Mouse (Mus musculus): ENCODE data around the gene Fam13a.

The Fam13a gene

DNA sequence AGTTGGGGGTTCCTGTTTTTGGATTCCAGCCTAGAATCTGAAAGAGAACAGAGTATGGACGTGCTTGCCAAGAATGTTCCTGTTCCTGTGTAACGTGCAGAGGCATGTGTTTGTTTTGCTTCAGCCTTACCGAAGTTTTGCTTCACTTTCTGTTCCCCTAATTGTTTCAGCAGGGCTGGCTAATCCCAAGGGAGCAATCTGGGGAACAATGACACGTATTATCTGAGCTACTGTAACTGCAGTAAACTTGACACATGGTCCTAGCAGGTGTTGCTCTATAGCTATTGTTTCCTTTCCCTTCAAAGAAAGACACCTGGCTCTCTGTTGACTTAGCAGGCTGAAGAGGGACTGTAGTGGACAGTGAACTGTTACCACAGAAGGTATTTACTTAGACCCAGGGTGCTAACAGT is 25.3 kb downstream of the Fam13a start:
- peak; percentile 17 for DNase-seq (ENCODE audit: low read depth, low spot score)

DNA sequence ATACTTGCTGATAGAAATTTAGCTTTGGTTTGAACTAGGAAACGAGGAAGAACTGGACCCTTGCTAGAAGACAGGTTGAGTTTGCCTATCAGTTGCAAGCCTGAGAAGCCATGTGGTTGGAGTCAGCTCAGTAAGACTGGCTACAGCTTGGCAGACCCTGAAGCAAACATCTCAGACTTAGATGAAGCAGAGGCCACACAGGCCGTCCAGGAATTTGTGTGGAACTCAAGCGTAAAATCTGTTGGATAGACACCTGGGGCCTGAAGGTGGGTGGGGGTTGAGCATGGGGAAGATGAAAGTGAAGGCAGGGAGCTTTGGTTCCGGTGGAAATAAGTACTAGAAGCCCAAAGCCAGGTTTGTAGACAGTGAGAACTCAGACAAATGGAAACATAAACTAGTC is 25.8 kb downstream of the Fam13a start:
- no peak for DNase-seq (ENCODE audit: low read depth, low spot score)

DNA sequence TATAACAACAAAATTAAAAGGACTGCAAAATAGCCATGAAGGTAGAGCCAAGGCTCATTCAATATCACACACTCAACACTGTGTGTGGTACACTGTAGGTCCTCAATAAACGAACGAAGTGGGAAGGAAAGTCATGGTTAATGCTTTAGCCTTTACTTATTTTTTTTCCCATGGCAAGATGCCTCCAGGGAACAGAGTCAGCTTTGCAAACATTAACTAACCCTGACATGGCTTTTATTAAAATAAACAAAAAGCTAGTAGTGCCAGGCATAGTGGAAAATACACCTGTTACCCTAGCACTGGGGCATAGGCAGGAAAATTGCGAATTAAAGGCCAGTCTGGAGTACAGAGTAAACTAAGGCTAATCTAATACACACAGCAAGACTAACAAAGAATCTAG is 35.2 kb downstream of the Fam13a start:
- no peak for DNase-seq (ENCODE audit: low read depth, low spot score)

DNA sequence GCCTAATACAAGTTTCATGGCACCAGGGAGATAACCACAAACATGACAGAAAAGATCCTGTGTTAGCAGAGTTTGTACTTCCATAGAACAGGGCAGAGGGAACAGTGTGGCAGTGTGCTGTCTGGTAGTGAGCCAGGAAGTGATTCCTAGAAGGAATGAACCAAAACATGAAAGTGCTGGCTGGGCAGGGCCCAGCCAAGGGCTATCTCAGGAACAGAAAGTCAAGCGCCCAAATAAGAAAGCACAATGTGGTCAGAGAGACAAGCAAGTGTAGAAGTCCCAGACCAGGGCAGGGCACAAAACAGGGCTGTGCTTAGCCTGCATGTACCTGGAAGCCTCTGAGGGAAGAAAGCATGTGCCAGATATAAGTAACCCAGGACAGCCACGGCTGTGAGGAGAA is 35.6 kb downstream of the Fam13a start:
- no peak for DNase-seq (ENCODE audit: low read depth, low spot score)

DNA sequence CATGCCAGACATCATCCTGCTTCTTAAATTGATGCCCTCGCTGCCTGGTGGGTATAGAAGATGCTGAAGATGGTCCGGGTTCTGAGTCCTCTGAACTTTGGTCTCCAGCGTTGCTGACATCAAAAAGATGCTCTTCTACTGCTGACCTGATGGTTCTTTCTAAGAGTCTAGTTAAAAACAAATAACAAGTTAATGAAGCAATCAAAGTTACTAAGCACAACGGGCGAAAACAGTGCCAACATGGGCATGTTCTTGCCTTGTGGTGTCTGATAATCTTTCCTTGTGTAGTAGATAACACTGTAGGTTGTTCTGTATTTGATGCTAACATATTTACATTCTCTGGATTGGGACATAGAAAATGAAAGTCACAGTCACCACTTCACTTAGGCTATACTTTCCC is 37.2 kb downstream of the Fam13a start:
- DNase-seq (ENCODE audit: low read depth, low spot score): no peak

DNA sequence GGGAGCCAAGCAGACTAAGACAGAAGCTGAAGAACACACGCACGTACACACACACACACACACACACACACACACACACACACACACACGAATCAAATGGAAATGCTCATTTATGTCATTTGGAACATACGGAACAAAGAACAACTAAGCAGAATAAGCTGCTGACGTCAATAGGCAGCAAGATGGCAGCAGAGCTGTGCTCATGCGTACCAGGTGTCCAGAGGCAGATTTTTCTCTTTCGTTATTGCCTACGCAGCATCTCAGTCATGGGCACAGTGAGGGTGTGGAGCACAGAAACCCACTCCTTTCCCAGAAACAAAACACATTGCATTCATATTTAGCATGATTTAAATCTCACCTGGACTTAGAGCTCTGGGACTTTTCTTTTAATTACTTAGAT is 39.2 kb downstream of the Fam13a start:
- DNase-seq (ENCODE audit: low read depth, low spot score): no peak

DNA sequence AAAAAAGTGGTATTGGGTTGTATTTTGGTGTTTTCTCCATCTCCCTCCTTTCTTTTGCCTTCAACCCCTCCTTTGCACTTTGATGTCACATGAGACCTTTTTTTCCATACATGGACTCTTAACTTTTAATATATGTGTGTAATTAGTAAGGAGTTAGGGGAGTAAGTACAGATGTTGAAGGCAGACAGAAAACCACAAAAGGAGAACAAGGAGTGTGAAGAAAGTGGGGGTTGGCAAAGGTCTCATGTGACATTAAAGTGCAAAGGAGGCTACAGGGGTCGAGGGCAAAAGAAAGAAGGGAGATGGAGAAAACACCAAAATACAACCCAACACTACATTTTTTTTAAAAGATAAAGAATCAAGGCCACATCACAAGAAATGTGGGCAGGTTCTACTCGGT is 49.1 kb downstream of the Fam13a start:
- no peak for DNase-seq (ENCODE audit: low read depth, low spot score)

DNA sequence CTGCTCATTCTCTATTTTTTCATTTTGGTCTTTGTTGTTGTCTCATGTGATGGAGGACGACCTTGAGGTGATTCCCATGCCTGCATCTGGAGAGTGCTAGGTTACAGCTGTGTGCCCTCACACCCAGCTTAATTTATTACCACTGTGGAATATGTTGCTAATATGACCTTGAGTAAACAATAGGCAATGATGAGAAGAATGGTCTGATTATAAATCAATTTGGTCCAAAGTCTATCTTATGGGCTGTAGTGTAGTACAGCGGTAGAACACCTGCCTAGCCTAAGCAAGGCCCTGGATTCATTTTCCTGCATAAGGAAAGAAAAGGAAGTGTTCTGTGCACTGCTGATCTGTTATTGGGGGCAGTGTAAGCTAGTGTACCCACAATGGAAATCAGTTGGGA is 49.9 kb downstream of the Fam13a start:
- no peak for DNase-seq (ENCODE audit: low read depth, low spot score)

DNA sequence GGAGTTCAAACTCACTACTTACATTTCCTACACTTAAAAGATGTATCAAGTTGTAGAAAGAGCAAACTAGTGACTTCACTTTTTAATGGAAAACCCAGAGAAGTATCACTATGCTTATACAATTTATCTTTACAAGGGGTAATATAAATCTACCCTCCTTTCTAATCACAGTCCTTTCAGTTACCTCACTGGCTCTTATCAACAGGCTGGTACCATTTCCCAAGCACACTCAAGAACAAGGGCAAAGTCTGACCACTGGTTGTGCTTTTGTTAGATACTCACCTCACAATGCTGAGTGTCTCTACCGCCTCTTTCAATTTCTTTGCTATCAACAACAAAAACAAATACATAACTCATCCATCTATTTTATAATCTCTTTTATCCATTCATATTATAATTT is 51.5 kb downstream of the Fam13a start:
- no peak for DNase-seq (ENCODE audit: low read depth, low spot score)

DNA sequence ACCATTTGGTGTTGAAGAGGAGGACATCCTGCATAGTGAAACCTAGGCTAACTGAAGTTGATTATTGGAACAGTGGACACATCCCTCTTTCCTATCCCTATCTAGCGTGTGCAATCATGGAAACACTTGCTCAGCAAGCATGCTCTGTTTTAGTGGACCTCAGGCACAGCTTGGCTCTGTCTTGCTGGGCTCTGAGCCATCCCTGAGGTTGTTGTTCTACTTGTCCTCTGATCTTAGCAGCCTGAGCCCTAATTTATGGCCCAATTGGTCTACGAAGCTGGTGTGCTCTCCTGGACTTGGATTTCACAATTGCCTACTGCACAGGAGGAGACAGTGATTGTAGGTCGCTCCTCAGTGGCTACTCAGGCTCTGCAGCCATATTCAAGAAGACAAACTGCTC is 56.1 kb downstream of the Fam13a start:
- no peak for DNase-seq (ENCODE audit: low read depth, low spot score)

DNA sequence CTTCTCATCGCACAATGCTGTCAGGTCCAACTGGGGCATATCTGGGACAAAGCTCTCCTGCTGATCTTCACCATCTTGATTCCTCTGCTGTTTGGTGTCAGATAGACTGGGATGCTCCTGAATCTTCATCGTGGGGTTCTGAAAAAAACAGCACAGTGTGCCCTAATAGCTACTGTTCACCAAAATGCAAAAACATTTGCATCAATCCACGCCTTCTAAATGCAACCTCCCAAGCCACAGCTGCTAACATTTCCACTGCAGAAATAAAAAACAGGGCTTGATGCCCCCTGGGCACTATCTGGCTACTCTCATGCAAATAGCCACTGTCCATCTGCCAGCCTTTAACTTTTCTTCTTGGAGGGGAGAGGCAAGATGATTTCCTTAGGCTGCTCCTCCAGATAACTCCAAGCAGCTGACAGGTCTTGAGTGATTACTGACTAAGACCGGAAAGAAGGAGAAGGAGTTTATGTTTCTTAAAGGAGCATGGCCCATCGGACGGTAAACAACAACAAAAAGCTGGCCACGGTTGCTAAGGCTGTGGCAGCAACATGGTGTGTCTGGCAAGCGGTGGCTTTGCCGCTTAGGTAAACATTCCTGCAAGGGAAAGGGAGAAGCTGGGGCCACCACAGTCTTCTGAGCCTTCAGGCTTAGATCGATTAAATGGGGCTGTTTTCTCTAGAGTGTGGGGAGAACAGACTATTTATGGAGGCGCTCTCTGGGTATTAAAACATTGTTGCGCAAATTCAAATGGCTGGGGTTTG is 59.1 kb downstream of the Fam13a start:
- DNase-seq (ENCODE audit: low read depth, low spot score): peak; percentile 31

DNA sequence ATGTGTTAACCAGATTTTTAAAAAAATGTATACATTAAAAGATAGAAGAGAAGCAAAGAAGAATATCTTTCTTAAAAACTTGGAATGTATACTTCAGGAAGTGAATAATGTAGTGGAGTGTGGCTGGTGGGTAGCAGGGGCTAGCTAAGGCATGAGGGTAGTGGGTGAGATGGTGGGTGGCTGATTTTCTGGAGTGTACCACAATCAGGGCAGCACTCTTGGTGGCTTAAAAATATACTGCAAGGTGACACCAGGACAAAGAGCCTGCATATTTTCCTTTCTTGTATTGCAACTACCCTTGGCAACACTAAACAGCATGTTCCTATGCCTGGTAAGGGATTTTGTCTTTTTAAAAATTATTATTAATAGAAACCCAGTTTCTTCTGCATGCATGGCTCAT is 59.8 kb downstream of the Fam13a start:
- DNase-seq (ENCODE audit: low read depth, low spot score): no peak

DNA sequence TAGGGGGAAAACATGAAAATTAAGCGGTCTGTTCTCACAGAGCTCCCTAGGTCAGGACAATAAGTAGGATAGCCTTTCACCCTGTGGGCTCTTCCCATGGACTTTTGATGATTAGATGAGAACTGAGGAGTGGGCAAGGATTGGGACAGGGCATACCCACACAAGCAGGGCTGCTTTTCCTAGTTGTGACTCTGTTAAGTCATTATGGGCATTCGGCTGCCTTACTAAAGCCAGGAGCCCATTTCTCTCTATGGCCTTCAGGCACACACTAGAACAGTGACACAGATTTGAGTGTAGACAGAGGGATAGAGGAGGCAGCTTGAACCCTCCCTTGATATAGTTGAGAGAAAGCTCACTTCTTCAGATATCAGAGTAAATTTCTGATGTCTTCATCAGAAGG is 60.3 kb downstream of the Fam13a start:
- no peak for DNase-seq (ENCODE audit: low read depth, low spot score)

DNA sequence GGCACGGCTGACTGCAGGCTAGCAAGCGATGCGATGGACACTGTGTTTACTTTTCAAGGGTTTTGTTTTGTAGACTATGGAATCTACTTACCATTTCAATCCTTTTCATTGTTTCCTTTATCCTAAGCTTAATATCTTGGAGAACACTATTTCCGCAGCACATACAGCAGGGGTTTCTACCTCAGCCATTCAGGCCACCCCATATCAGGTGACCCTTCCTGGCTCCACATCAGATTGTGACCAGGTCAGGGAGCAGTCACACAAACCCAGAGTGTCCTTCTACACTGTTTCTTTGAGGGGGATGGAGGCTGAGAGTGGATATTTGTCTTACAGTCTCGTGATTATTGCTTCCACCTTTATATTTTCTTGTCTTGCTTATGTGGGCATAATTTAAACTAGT is 61.7 kb downstream of the Fam13a start:
- no peak for DNase-seq (ENCODE audit: low read depth, low spot score)

DNA sequence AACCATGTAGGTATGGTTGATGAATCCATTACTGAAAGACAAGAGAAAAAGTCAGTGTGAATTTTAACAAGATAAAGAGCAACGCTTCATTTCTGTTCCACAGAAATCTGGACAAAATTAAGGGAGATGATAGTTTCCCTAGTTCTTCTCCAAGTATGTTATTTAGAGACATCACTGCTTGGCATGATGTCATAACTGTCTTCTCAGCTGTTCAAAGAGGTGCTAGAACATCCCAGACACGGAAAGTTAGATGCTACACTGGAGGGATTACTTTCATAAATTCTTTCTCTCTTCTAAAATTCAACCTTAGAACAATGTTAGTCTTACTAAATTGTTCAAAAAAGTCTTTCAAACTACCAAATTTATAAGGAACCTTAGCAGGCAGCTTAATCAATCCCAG is 63.8 kb downstream of the Fam13a start:
- DNase-seq (ENCODE audit: low read depth, low spot score): no peak

DNA sequence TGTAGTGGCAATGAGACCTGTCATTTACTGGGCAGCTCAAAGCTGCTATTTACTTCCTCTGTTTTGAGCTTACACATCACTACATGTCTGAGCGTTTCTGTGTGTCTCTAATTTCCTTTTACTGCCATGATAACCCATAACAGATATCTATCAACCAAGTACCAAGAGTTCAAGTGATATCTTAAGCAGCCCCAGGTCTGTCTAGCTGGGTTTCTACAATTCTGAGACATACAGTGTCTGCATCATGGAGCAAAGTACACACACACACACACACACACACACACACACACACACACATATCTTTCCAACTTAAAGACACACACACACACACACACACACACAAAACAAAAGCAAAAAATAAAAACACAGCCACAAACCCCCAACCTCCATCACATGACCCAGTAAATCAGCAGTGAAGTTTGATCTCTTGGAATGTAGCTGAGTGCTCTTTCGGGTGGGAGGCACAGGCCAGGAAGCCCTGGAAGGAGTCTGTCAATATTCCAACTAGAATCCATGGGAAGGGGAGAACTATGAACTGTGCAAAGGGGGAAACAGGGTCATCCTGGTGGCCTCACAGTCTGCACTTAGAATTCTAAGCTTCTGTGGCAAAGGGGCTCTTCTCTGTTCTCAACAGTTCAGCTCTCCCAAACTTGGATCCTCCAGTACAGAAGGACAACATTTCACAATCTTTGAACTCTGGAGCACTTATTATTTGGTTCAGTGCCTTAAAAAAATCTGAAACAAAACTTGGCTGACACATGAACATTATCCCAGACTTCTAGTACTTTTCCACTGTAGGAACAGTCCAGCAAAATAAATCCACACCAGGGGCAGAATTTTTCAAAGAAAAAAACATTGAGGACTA is 73.0 kb downstream of the Fam13a start:
- no peak for DNase-seq (ENCODE audit: low read depth, low spot score)

DNA sequence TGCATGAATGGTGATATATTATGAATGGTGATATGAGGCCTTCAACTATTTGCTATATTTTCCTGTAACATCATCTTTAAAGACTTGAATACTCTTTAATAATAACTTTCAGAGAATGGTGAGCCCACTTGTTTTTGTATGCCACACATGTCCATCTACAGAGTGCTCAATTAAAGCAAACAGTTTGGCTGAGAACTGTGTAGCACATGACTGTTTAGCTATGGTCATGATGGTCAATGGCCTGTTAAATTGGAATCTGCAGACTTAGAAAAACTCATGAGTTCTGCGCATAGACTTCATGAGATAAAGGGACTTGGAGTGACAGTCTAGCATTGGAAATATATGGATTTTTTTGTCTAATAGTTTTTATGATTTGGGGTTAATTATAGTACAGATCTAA is 73.9 kb downstream of the Fam13a start:
- DNase-seq (ENCODE audit: low read depth, low spot score): no peak

DNA sequence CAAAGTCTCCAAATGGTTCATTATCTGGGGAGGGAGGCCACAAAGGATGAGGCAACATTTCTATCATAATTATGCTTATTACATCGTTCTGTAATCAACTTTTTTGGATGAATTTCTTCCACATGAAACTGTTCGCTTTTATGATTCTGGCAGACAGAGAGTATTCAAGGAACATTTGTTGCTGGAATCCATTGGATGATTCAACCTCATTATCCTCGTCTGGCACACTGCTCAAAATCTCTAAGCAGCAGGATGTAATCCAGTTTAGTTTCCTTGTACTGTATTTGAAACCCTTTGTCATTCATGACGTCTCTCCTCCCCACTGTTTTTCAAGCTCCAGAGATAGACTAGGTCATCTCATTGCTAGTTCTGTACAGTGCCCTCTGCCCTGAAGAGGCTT is 77.5 kb downstream of the Fam13a start:
- DNase-seq (ENCODE audit: low read depth, low spot score): no peak

DNA sequence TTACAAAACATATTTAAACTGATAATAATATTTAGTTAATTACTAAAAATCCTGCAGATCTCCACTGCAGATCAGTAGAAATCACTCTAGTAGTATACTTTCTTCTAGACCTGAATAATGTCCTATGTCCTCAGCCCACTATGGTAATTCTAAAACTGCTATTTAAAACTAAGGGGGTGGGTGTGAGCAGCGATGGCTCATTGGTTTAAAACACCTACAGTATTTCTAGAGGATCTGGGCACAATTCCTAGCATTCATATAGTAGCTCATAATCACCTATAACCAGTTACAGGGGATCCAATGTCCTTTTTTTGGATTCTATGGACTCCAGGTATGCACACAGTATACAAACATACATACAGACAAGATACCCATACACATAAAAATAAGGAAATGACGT is 78.1 kb downstream of the Fam13a start:
- DNase-seq (ENCODE audit: low read depth, low spot score): no peak

DNA sequence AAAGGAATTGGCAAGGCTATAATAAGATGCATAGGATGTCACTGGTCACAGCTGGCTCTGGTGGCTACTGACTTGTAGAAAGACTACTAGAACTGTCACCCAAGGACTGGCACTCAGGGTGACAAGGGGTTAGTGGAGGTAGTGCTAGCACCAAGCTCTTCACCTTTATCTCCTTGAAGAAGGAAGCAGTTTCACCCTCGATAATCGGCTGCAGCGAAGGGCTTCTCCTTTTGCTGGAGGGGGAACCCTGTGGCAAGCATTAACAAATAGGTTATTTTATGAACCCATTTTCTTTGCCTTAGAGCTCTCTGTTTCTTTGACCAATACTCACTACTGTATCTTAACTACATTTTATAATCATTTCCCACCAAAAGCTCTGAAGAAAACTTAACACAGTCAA is 80.4 kb downstream of the Fam13a start:
- DNase-seq (ENCODE audit: low read depth, low spot score): no peak

DNA sequence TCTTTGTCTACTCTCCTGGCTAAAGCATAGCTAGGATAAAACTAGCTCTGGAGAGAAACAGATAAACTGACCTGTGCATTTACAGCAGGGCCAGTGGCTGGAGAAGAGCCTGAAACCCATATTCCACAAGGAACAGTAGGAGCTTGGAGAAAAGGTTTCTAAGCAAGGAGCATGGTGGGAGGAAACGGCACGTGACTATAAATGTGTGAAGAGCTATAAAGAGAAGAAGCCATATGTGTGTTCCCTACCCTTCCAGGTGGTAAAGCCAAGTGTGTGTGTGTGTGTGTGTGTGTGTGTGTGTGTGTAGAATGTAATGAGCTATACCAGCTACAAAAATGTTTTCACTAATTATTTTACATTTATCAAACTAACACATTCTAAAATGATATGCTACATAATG is 82.1 kb downstream of the Fam13a start:
- DNase-seq (ENCODE audit: low read depth, low spot score): no peak

DNA sequence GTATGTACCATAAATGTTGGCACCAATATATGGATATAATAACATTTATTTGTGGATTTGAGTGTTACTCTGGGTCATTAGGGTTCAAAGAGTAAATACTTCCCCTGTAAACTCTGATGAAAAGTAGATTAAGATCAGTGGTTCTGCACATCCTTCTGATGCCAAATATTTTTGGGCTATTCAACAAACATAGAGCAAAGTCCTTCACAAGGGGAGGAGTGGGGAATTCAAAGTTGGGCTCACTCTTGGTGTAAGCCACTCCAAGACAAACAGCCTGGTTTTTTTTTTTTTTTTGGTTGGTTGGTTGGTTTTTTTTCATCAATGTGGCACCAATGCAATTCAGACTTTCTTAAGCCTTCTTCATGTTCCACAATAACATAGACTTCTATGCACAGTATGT is 86.6 kb downstream of the Fam13a start:
- no peak for DNase-seq (ENCODE audit: low read depth, low spot score)

DNA sequence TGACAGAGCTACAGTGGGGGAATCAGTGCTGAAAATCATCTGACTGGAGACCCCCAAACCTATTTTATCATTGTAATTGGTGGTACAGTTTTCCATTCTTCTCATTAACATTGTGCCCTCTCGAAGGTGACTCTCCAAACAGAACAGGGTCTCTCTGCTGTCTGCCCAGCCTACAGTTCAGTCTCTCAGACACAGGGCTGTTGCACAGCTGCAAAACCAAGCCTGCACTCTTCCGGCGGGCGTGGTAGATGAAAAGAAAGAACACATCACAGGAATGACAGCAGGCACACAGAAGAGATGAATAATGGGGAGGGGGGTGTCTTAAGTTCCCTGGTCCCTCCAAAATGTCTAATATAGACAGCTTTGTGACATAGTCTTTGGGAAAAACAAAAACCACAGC is 90.2 kb downstream of the Fam13a start:
- DNase-seq (ENCODE audit: low read depth, low spot score): no peak
